Mouse (Mus musculus): ENCODE measurements around the gene Stxbp6.

The Stxbp6 gene

GRCm38 (mm10) chr12:44996274-44996673, 78.2 kb downstream of the Stxbp6 start:
- DNase-seq (ENCODE audit: low spot score in 2 of 2): no peak

- DNase-seq (ENCODE audit: low spot score in 2 of 2): peak; percentile 30 to 58
Observed at GRCm38 (mm10) chr12:44993391-44993790, 81.1 kb downstream of the Stxbp6 start.

- no peak for DNase-seq (ENCODE audit: low spot score in 2 of 2)
Observed at GRCm38 (mm10) chr12:44992847-44993246, 81.7 kb downstream of the Stxbp6 start.

- DNase-seq (ENCODE audit: low spot score in 2 of 2): no peak
Observed at GRCm38 (mm10) chr12:44990379-44990778, 84.1 kb downstream of the Stxbp6 start.

- no peak for DNase-seq (ENCODE audit: low spot score in 2 of 2)
Observed at GRCm38 (mm10) chr12:44989011-44989410, 85.5 kb downstream of the Stxbp6 start.

- no peak for DNase-seq (ENCODE audit: low spot score in 2 of 2)
Observed at GRCm38 (mm10) chr12:44987762-44988161, 86.7 kb downstream of the Stxbp6 start.

- DNase-seq (ENCODE audit: low spot score in 2 of 2): no peak
Observed at GRCm38 (mm10) chr12:44979316-44979848, 95.1 kb downstream of the Stxbp6 start.

- DNase-seq (ENCODE audit: low spot score in 2 of 2): no peak
Observed at GRCm38 (mm10) chr12:44975266-44975665, 99.2 kb downstream of the Stxbp6 start.

GRCm38 (mm10) chr12:44971477-44971876, 103.0 kb downstream of the Stxbp6 start:
- no peak for DNase-seq (ENCODE audit: low spot score in 2 of 2)

GRCm38 (mm10) chr12:44967448-44967847, 107.1 kb downstream of the Stxbp6 start:
- no peak for DNase-seq (ENCODE audit: low spot score in 2 of 2)

- DNase-seq (ENCODE audit: low spot score in 2 of 2): no peak
Observed at GRCm38 (mm10) chr12:44957474-44957873, 117.0 kb downstream of the Stxbp6 start.

- no peak for DNase-seq (ENCODE audit: low spot score in 2 of 2)
Observed at GRCm38 (mm10) chr12:44953121-44953520, 121.4 kb downstream of the Stxbp6 start.

- DNase-seq (ENCODE audit: low spot score in 2 of 2): no peak
Observed at GRCm38 (mm10) chr12:44952072-44952471, 122.4 kb downstream of the Stxbp6 start.

GRCm38 (mm10) chr12:44950559-44950958, 124.0 kb downstream of the Stxbp6 start:
- DNase-seq (ENCODE audit: low spot score in 2 of 2): no peak

- DNase-seq (ENCODE audit: low spot score in 2 of 2): no peak
Observed at GRCm38 (mm10) chr12:44947823-44948222, 126.7 kb downstream of the Stxbp6 start.

- DNase-seq (ENCODE audit: low spot score in 2 of 2): no peak
Observed at GRCm38 (mm10) chr12:44940325-44940724, 134.2 kb downstream of the Stxbp6 start.

- no peak for DNase-seq (ENCODE audit: low spot score in 2 of 2)
Observed at GRCm38 (mm10) chr12:44939106-44939505, 135.4 kb downstream of the Stxbp6 start.

- no peak for DNase-seq (ENCODE audit: low spot score in 2 of 2)
Observed at GRCm38 (mm10) chr12:44932954-44933353, 141.6 kb downstream of the Stxbp6 start.

GRCm38 (mm10) chr12:44931716-44932115, 142.8 kb downstream of the Stxbp6 start:
- no peak for DNase-seq (ENCODE audit: low spot score in 2 of 2)

- no peak for DNase-seq (ENCODE audit: low spot score in 2 of 2)
Observed at GRCm38 (mm10) chr12:44928456-44928855, 146.1 kb downstream of the Stxbp6 start.

GRCm38 (mm10) chr12:44925901-44926300, 148.6 kb downstream of the Stxbp6 start:
- DNase-seq (ENCODE audit: low spot score in 2 of 2): no peak

GRCm38 (mm10) chr12:44923273-44923672, 151.2 kb downstream of the Stxbp6 start:
- no peak for DNase-seq (ENCODE audit: low spot score in 2 of 2)

- DNase-seq (ENCODE audit: low spot score in 2 of 2): no peak
Observed at GRCm38 (mm10) chr12:44922241-44922640, 152.3 kb downstream of the Stxbp6 start.

GRCm38 (mm10) chr12:44919613-44920012, 154.9 kb downstream of the Stxbp6 start:
- DNase-seq (ENCODE audit: low spot score in 2 of 2): no peak
